Mouse (Mus musculus) cerebellum, postnatal 4 days (tissue): ENCODE data around the gene Lce1k.
"Not testable (repeated sequence)": the region's sequence is repeated elsewhere in the genome, so short reads cannot be mapped to it uniquely, and the experiment has no call there.

ENCODE experiments used
- DNase-seq, 2 experiments: peaks; one replicate each; pipeline ENCODE4 v3.0.0; 2022; ENCODE audit warnings: low spot score in 2 of 2, mixed read lengths in 1 of 2

The Lce1k gene

GRCm38 (mm10) chr3:92807791-92808190 lies at the start of gene Lce1k:
TSS of gene Lce1k (minus strand) at chr3:92807891.
- no peak for DNase-seq

- no peak for DNase-seq
Measured at GRCm38 (mm10) chr3:92851186-92851585, 43.5 kb upstream of the Lce1k start, which contains the start of gene Lce1l. TSS of gene Lce1l (minus strand) at chr3:92851286.

GRCm38 (mm10) chr3:92827108-92827507 lies 19.4 kb upstream of the Lce1k start, which contains the start of gene Kprp:
TSS of gene Kprp (minus strand) at chr3:92827247.
- DNase-seq: no peak

GRCm38 (mm10) chr3:92825808-92826207 lies 18.1 kb upstream of the Lce1k start:
- no peak for DNase-seq

GRCm38 (mm10) chr3:92816036-92816435 lies 8.3 kb upstream of the Lce1k start:
- DNase-seq: not testable (repeated sequence)

- no peak for DNase-seq
Measured at GRCm38 (mm10) chr3:92815581-92815980, 7.9 kb upstream of the Lce1k start.

DNA sequence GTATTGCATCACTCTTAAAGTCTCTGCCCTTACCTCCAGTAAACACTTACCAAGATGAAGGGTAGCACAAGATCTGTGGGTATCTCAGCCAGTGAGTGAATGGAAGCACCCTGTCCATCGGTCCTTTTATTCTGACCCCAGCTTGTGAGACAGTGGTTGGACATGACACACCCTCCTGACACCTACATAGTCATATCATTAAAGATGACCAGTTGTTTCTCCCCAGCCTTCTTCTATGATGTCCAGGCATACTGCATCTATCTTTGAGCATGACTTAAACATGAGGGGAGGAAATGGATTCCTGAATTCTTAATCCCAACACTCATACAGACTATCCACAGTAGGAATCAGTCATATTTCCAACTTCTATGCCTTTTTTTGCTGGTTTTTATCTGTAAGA lies 17.3 kb downstream of the Lce1k start, which contains the start of gene Lce1j:
TSS of gene Lce1j (minus strand) at position 101 of the 400 bp plus-strand sequence.
- DNase-seq: no peak

- no peak for DNase-seq
Measured at GRCm38 (mm10) chr3:92778799-92779198, 28.9 kb downstream of the Lce1k start, which contains the start of gene Lce1i. TSS of gene Lce1i (minus strand) at chr3:92778899.

- DNase-seq: no peak
Measured at GRCm38 (mm10) chr3:92771573-92771972, 36.1 kb downstream of the Lce1k start.

- DNase-seq: no peak
Measured at GRCm38 (mm10) chr3:92764965-92765364, 42.7 kb downstream of the Lce1k start, which contains the start of gene Lce1h. TSS of gene Lce1h (minus strand) at chr3:92765065.
